Mouse (Mus musculus): ENCODE data around the gene Esr2. TPM values are rescaled to one million over a fixed set of nuclear protein-coding genes. Genes with fewer than 3 reads are reported as not detected.

The Esr2 gene
- polyA plus RNA-seq, 1 experiment from 2014 or later: 0.08 TPM

DNA sequence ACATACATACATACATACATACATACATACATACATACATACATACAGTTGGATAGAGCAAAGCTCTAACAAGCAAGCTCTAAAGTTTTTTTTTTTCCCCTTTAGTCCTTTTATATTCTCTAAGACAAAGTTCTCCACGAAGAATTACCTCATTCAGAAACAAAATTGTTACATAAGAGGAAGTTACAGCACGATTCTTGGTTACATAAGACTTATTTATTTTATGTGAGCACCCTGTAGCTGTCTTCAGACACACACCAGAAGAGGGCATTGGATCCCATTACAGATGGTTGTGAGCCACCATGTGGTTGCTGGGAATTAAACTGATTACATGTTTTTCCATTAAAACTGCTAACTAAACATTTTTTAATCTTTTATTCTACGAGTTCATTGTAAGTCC, 17.5 kb upstream of the Esr2 start:
- no peak for DNase-seq (ENCODE audit: low spot score)
- WGBS: 73% methylated on average over 3 of the region's 3 CpGs
- Histone ChIP-seq H3K9me3 (ENCODE audit: control insufficient read depth, low read length) (no peaks in the 10 kb centered on the region), H3K4me2 (replicated peaks) (no peak overlapping the region), H3K36me3 (replicated peaks; ENCODE audit: control insufficient read depth, insufficient read depth) (no peaks in the 10 kb centered on the region), H3K9ac (no peak overlapping the region), H3K27me3 (ENCODE audit: control insufficient read depth, insufficient read depth, low read length) (no peaks in the 10 kb centered on the region), H3K4me3 (replicated peaks; ENCODE audit: low read length) (no peak overlapping the region), H3K27ac (no peak overlapping the region), H3K4me1 (replicated peaks; ENCODE audit: control insufficient read depth, insufficient read depth, low read length) (peaks cover 11% of the 10 kb centered on the region)
- no peak for ATAC-seq (ENCODE audit: low FRiP score)

DNA sequence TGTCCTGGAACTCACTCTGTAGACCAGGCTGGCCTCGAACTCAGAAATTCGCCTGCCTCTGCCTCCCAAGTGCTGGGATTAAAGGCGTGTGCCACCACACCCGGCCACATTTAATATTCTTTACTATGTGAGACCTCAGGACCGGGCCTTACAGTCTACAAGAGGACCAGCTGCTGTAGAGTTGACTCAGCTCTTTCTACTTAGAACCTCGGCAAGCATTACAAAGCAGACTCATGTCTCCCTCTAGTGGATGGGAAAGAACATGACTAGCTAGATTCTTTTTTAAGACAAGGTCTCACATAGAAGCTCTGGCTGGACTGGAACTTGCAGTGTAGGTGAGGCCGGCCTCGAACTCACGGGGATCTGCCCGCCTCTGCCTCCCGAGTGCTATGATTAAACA, 13.9 kb upstream of the Esr2 start:
- Histone ChIP-seq H3K36me3 (replicated peaks; ENCODE audit: control insufficient read depth, insufficient read depth) (no peaks in the 10 kb centered on the region), H3K4me1 (replicated peaks; ENCODE audit: control insufficient read depth, insufficient read depth, low read length) (peaks cover 5% of the 10 kb centered on the region; the same call in 1 of the 2 replicates), H3K4me2 (replicated peaks) (no peak overlapping the region), H3K9me3 (ENCODE audit: control insufficient read depth, low read length) (no peaks in the 10 kb centered on the region), H3K27ac (no peak overlapping the region), H3K9ac (no peak overlapping the region), H3K27me3 (ENCODE audit: control insufficient read depth, insufficient read depth, low read length) (no peaks in the 10 kb centered on the region), H3K4me3 (replicated peaks; ENCODE audit: low read length) (no peak overlapping the region)
- peak; percentile 73 for DNase-seq (ENCODE audit: low spot score)
- 55% methylated on average over 11 of the region's 11 CpGs for WGBS
- ATAC-seq (ENCODE audit: low FRiP score): 0 out of 2 replicates have a peak, but pooled peaks have one; percentile 27

DNA sequence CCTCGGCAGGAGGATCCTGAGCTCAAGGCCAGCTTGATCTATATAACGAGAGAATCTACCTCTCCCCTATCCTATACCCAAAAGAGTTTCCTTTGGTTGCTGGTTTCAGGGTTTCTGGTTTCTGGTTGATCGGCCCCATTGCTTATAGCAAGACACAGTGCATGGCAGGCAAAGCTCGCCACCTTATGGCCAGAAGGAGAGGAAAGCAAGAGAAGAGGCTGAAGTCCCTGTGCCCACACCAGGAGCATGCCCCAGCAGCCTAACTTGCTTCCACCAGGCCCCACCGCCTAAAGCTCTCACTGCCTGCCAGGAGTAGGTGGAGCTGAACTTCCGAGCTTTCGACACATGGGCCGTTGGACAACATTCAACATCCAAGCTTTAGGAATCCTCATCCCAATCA, 10.8 kb upstream of the Esr2 start:
- no peak overlapping the region for H3K4me2 ChIP-seq (replicated peaks)
- H3K27me3 ChIP-seq (ENCODE audit: control insufficient read depth, insufficient read depth, low read length): no peaks in the 10 kb centered on the region
- H3K4me1 ChIP-seq (replicated peaks; ENCODE audit: control insufficient read depth, insufficient read depth, low read length): no peaks in the 10 kb centered on the region
- no peaks in the 10 kb centered on the region for H3K36me3 ChIP-seq (replicated peaks; ENCODE audit: control insufficient read depth, insufficient read depth)
- 55% methylated on average over 8 of the region's 8 CpGs for WGBS
- H3K27ac ChIP-seq: no peak overlapping the region
- DNase-seq (ENCODE audit: low spot score): peak; percentile 57
- no peak overlapping the region for H3K4me3 ChIP-seq (replicated peaks; ENCODE audit: low read length)
- no peak overlapping the region for H3K9ac ChIP-seq
- no peaks in the 10 kb centered on the region for H3K9me3 ChIP-seq (ENCODE audit: control insufficient read depth, low read length)
- no peak for ATAC-seq (ENCODE audit: low FRiP score)

DNA sequence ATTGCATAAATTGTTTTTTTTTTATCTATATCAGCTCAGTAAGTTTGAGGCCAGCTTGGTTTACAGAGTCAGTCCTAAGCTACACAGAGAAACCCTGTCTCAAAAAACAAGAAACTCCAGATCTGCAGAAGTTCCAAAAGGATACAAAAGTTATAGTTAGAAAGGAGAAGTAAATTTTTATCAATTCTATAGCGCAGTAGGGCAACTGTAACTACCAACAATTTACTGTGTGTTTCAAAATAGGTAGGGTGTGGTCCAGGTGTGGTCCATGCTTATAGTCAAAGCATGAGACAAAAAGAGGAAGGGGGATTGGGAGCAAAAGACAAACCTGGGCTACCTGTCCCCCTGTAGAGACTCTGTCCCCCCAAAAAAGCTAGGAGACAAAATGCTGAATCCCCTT, 9.4 kb upstream of the Esr2 start:
- Histone ChIP-seq H3K36me3 (replicated peaks; ENCODE audit: control insufficient read depth, insufficient read depth) (no peaks in the 10 kb centered on the region), H3K4me1 (replicated peaks; ENCODE audit: control insufficient read depth, insufficient read depth, low read length) (no peaks in the 10 kb centered on the region), H3K27ac (no peak overlapping the region), H3K9me3 (ENCODE audit: control insufficient read depth, low read length) (no peaks in the 10 kb centered on the region), H3K4me2 (replicated peaks) (no peak overlapping the region), H3K27me3 (ENCODE audit: control insufficient read depth, insufficient read depth, low read length) (no peaks in the 10 kb centered on the region), H3K4me3 (replicated peaks; ENCODE audit: low read length) (no peak overlapping the region), H3K9ac (no peak overlapping the region)
- 96% methylated on average over 1 of the region's 1 CpGs for WGBS
- DNase-seq (ENCODE audit: low spot score) (no peak), ATAC-seq (ENCODE audit: low FRiP score) (no peak)

DNA sequence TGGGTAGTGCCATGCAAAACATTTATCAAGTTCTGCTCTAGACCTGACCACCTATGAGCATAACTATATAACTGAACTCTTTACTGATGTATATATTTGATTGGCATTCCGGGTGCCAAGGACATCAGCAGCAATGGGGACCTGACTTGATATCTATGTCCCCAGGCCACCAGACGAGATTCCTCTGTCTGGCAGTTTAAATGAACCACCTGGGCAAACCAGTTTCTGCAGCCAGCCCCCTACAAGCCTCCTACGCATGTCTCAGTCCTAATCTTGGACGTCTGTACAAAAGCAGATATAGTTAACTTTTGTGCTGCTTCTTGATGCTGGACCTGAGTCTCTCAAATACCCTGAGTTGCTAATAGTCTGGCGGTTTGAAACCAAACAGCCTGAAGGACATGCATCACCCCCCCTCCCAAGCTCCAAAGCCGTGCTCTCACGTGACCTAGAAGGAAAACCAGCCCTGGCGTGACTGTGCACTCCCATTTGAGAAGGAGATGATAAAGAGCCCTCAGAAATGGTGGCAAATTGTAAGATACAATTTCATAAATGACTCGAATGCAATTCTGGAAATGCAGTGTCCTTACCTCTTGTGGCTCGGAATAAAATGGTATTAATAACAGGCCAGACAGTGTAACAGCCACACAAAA, 8.2 kb upstream of the Esr2 start:
- no peaks in the 10 kb centered on the region for H3K27me3 ChIP-seq (ENCODE audit: control insufficient read depth, insufficient read depth, low read length)
- ATAC-seq (ENCODE audit: low FRiP score) (no peak), DNase-seq (ENCODE audit: low spot score) (no peak)
- no peak overlapping the region for H3K4me2 ChIP-seq (replicated peaks)
- H3K9me3 ChIP-seq (ENCODE audit: control insufficient read depth, low read length): no peaks in the 10 kb centered on the region
- no peaks in the 10 kb centered on the region for H3K36me3 ChIP-seq (replicated peaks; ENCODE audit: control insufficient read depth, insufficient read depth)
- WGBS: 84% methylated on average over 10 of the region's 10 CpGs
- no peak overlapping the region for H3K9ac ChIP-seq
- H3K27ac ChIP-seq: no peak overlapping the region
- no peaks in the 10 kb centered on the region for H3K4me1 ChIP-seq (replicated peaks; ENCODE audit: control insufficient read depth, insufficient read depth, low read length)
- H3K4me3 ChIP-seq (replicated peaks; ENCODE audit: low read length): no peak overlapping the region

DNA sequence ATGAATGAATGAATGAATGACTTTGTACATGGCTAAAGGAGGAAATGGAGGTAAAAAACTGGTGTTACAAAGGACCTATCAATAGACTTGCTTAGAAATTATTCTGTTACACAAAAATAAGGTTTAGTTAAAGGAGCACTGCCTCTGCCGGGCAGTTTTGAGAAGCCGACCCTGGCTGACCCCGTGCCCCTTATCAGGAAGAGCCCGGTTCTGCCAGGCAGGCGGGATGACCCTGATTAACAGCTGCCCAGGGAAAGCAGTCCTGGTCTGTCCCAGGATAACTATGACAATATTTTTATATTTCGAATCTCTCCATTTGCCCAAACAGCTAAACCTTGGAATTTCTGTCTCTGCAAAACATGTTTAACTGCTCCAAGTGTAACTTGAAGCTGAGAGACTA, 7.2 kb upstream of the Esr2 start:
- no peak overlapping the region for H3K4me3 ChIP-seq (replicated peaks; ENCODE audit: low read length)
- no peak overlapping the region for H3K27ac ChIP-seq
- H3K4me1 ChIP-seq (replicated peaks; ENCODE audit: control insufficient read depth, insufficient read depth, low read length): no peaks in the 10 kb centered on the region
- H3K36me3 ChIP-seq (replicated peaks; ENCODE audit: control insufficient read depth, insufficient read depth): no peaks in the 10 kb centered on the region
- no peaks in the 10 kb centered on the region for H3K27me3 ChIP-seq (ENCODE audit: control insufficient read depth, insufficient read depth, low read length)
- DNase-seq (ENCODE audit: low spot score) (no peak), ATAC-seq (ENCODE audit: low FRiP score) (no peak)
- no peaks in the 10 kb centered on the region for H3K9me3 ChIP-seq (ENCODE audit: control insufficient read depth, low read length)
- no peak overlapping the region for H3K9ac ChIP-seq
- no peak overlapping the region for H3K4me2 ChIP-seq (replicated peaks)
- 82% methylated on average over 6 of the region's 6 CpGs for WGBS

DNA sequence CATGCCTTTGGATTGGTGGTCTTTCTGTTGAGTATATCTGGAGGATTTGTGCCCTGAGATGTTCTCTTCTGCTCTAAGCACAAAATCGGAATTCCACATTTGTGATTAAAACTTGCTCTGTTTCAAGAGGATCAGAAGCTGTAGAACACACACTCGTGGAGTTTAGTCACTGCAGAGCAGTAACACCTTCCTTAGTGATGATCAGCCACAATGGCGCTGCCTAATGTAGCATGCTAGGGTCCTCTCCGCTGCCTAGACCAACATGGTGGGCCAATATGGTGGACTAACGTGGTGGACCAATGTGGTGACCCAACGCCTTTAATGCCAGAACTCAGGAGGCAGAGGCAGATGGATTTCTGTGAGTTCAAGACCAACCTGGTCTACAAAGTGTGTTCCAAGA, 5.8 kb upstream of the Esr2 start:
- DNase-seq (ENCODE audit: low spot score): no peak
- no peak overlapping the region for H3K9ac ChIP-seq
- WGBS: 92% methylated on average over 6 of the region's 6 CpGs
- H3K9me3 ChIP-seq (ENCODE audit: control insufficient read depth, low read length): no peaks in the 10 kb centered on the region
- no peak for ATAC-seq (ENCODE audit: low FRiP score)
- no peaks in the 10 kb centered on the region for H3K36me3 ChIP-seq (replicated peaks; ENCODE audit: control insufficient read depth, insufficient read depth)
- no peak overlapping the region for H3K4me2 ChIP-seq (replicated peaks)
- no peaks in the 10 kb centered on the region for H3K27me3 ChIP-seq (ENCODE audit: control insufficient read depth, insufficient read depth, low read length)
- H3K27ac ChIP-seq: no peak overlapping the region
- no peak overlapping the region for H3K4me3 ChIP-seq (replicated peaks; ENCODE audit: low read length)
- no peaks in the 10 kb centered on the region for H3K4me1 ChIP-seq (replicated peaks; ENCODE audit: control insufficient read depth, insufficient read depth, low read length)

DNA sequence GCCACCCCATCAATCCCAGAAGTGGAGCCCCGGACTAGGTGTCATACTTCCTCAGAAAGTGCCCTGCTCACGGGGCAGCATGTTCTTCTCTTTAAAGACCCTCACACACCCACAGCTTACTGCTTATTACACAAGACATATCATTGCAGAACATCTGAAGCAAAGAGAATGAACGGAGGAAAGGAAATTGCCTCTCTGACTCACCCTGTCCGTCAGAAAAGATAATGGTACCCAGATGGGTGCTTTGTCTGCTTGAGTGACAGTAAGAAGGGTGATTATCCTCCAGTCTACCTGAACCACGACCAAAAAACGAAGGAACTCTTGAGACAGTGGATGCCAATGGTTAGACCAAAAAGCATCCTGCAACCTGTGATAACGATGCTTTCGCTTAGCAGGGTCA, 4.4 kb upstream of the Esr2 start:
- Histone ChIP-seq H3K9me3 (ENCODE audit: control insufficient read depth, low read length) (no peaks in the 10 kb centered on the region), H3K27me3 (ENCODE audit: control insufficient read depth, insufficient read depth, low read length) (peaks cover 11% of the 10 kb centered on the region), H3K9ac (no peak overlapping the region), H3K4me2 (replicated peaks) (no peak overlapping the region), H3K4me3 (replicated peaks; ENCODE audit: low read length) (no peak overlapping the region), H3K36me3 (replicated peaks; ENCODE audit: control insufficient read depth, insufficient read depth) (no peaks in the 10 kb centered on the region), H3K27ac (no peak overlapping the region), H3K4me1 (replicated peaks; ENCODE audit: control insufficient read depth, insufficient read depth, low read length) (peaks cover 10% of the 10 kb centered on the region; the same call in 1 of the 2 replicates)
- no peak for ATAC-seq (ENCODE audit: low FRiP score)
- 69% methylated on average over 8 of the region's 8 CpGs for WGBS
- no peak for DNase-seq (ENCODE audit: low spot score)

DNA sequence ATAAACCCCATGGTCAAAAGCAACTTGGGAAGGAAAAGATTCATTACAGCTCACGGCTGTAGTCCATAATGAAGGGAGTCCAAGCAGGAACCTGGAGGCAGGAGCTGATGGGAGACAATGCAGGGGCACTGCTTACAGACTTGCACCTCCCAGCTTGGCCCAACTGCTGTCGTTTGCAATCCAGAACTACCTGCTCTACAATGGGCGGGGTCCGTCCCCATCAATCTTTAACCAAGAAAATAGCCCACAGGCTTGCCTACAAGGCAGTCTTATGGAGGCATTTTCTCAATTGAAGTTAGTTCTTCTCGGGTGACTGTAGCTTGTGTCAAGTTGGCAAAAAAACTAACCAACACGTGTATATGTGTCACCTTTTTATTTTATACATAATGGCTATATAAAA, 3.4 kb upstream of the Esr2 start:
- Histone ChIP-seq H3K4me3 (replicated peaks; ENCODE audit: low read length) (no peak overlapping the region), H3K4me2 (replicated peaks) (no peak overlapping the region), H3K27me3 (ENCODE audit: control insufficient read depth, insufficient read depth, low read length) (peaks cover 20% of the 10 kb centered on the region), H3K36me3 (replicated peaks; ENCODE audit: control insufficient read depth, insufficient read depth) (no peaks in the 10 kb centered on the region), H3K27ac (no peak overlapping the region), H3K9me3 (ENCODE audit: control insufficient read depth, low read length) (no peaks in the 10 kb centered on the region), H3K4me1 (replicated peaks; ENCODE audit: control insufficient read depth, insufficient read depth, low read length) (peaks cover 10% of the 10 kb centered on the region; the same call in 1 of the 2 replicates), H3K9ac (no peak overlapping the region)
- WGBS: 80% methylated on average over 6 of the region's 6 CpGs
- DNase-seq (ENCODE audit: low spot score) (no peak), ATAC-seq (ENCODE audit: low FRiP score) (no peak)

DNA sequence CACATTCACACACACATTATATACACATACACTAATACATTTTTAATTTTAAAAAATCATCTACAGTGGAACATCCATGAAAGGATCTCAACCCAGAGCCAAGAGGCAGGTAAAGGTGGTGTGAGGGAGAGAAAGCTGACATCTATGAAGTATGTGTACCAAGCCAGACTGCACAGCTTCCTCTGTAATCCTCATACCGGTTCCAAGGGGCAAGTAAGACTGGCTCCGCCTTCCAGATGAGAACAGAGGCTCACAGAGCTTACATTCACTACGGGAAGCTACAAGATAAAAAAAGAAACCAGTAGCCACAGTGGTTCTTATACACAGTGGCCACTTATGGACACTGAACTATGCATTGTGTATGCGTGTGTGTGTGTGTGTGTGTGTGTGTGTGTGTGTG, 2.5 kb upstream of the Esr2 start:
- no peak for DNase-seq (ENCODE audit: low spot score)
- Histone ChIP-seq H3K4me2 (replicated peaks) (no peak overlapping the region), H3K9me3 (ENCODE audit: control insufficient read depth, low read length) (no peaks in the 10 kb centered on the region), H3K9ac (no peak overlapping the region), H3K36me3 (replicated peaks; ENCODE audit: control insufficient read depth, insufficient read depth) (no peaks in the 10 kb centered on the region), H3K4me3 (replicated peaks; ENCODE audit: low read length) (no peak overlapping the region), H3K27me3 (ENCODE audit: control insufficient read depth, insufficient read depth, low read length) (peaks cover 20% of the 10 kb centered on the region), H3K27ac (no peak overlapping the region), H3K4me1 (replicated peaks; ENCODE audit: control insufficient read depth, insufficient read depth, low read length) (peaks cover 10% of the 10 kb centered on the region; the same call in 1 of the 2 replicates)
- no peak for ATAC-seq (ENCODE audit: low FRiP score)
- WGBS: 73% methylated on average over 4 of the region's 4 CpGs
